Mouse (Mus musculus) heart, embryonic 13.5 days (tissue): ENCODE data around the gene Dnal4. TPM values are rescaled to one million over a fixed set of nuclear protein-coding genes. Genes with fewer than 3 reads are reported as not detected.
A peak's percentile ranks its signal among the peaks of the same experiment; 100 is the strongest.

Experiments
- ATAC-seq: fragments of 200-750 bp; cut with Nextera tagmentation; 2 replicates; pipeline ENCODE4 v1.8.0; 2017; ENCODE audit warnings: moderate TSS enrichment; ENCODE audit not compliant: insufficient number of reproducible peaks, low FRiP score, low TSS enrichment; ENCODE audit errors: extremely low read depth
- H3K27ac ChIP-seq: fragments of 300-500 bp; sonication (generic); replicated peaks from 2 replicates; pipeline ENCODE4 v1.5.1; 2015; ENCODE audit warnings: moderate library complexity, mild to moderate bottlenecking, inconsistent platforms
- H3K27me3 ChIP-seq: fragments of 300-500 bp; sonication (generic); replicated peaks from 2 replicates; pipeline ENCODE4 v1.6.1; 2015; ENCODE audit warnings: mild to moderate bottlenecking, inconsistent platforms
- H3K36me3 ChIP-seq: fragments of 300-500 bp; sonication (generic); 2 replicates; pipeline ENCODE4 v1.6.1; 2015; ENCODE audit warnings: mild to moderate bottlenecking, inconsistent platforms
- H3K4me1 ChIP-seq: fragments of 300-500 bp; sonication (generic); 2 replicates; pipeline ENCODE4 v1.6.1; 2015; ENCODE audit warnings: inconsistent platforms
- H3K4me2 ChIP-seq: fragments of 300-500 bp; sonication (generic); 2 replicates; pipeline ENCODE4 v1.6.1; 2015; ENCODE audit warnings: inconsistent platforms, mild to moderate bottlenecking, moderate library complexity
- H3K4me3 ChIP-seq: fragments of 300-500 bp; sonication (generic); 2 replicates; pipeline ENCODE4 v1.5.1; 2015; ENCODE audit warnings: moderate library complexity, mild to moderate bottlenecking, inconsistent platforms
- H3K9ac ChIP-seq: fragments of 300-500 bp; sonication (generic); 2 replicates; pipeline ENCODE4 v1.6.1; 2015; ENCODE audit warnings: inconsistent platforms, mild to moderate bottlenecking, moderate library complexity
- H3K9me3 ChIP-seq: fragments of 300-500 bp; sonication (generic); 2 replicates; pipeline ENCODE4 v1.6.1; 2016; ENCODE audit warnings: inconsistent platforms
- WGBS: fragments of 180-500 bp; shearing (Covaris S2); methylation state at CpG from one replicate; pipeline ENCODE4 v1.1.7; 2015; ENCODE audit warnings: mixed read lengths; 5-methylcytosine and 5-hydroxymethylcytosine counted together
- polyA plus RNA-seq: library from polyadenylated mRNA; unstranded; fragments of >200 nt; fragmentation: Nextera tagmentation; extraction: Ambion mirVana; gene quantifications from 2 replicates; pipeline ENCODE4 v1.2.1, GENCODE M21; 2015

Dnal4 gene
- polyA plus RNA-seq, 1 experiment from 2014 or later: 35.6 TPM

DNA sequence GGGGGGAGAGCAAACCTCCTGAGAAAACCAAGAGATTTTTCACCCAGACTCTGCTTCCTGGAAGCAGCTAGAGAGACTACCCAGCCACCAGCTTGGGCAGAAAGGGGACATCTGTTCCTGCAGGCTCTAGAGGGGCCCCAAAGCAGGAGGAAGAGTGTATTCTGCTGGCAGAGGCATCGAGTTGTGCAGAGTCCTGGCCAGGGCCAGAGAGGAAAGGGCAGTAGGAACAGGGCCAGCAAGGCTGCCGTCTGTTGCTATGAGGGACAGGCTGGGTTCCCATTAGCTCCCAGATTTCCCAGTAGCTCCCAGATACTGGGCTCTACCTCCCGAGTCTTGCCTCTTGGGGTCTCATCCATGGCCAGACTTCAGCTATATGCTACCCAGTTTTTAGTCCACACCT is 32.4 kb upstream of the Dnal4 start:
- Histone ChIP-seq H3K27ac (no peak overlapping the region), H3K27me3 (peaks cover 70% of the 10 kb centered on the region), H3K4me1 (peaks cover 3% of the 10 kb centered on the region; the same call in 1 of the 2 replicates), H3K9me3 (no peaks in the 10 kb centered on the region), H3K36me3 (no peaks in the 10 kb centered on the region), H3K4me2 (no peak overlapping the region), H3K4me3 (no peak overlapping the region), H3K9ac (no peak overlapping the region)
- 49% methylated on average over 3 of the region's 3 CpGs for WGBS
- no peak for ATAC-seq

DNA sequence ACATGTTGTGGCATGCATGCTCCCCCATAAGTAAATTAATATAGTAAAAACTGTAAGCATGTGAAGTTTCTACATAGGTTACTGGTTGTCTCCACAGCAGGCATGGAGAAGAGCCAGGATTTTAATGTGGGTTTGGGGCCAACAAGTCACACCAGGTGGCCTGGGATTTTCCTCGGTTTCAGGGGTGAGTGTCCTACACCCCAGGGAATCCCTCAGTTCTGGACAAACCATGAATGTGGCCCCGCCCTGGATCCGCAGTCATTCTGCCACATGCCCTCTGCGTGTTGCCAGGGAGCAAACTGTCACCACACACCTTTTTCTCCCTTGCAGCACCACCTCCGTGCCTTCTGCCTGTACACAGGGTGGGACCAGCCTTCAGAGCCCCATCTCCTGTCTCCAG is 31.0 kb upstream of the Dnal4 start:
- peaks cover 13% of the 10 kb centered on the region for H3K4me1 ChIP-seq
- H3K9ac ChIP-seq: no peak overlapping the region
- no peaks in the 10 kb centered on the region for H3K9me3 ChIP-seq
- no peak overlapping the region for H3K27ac ChIP-seq
- H3K4me3 ChIP-seq: no peak overlapping the region
- WGBS: 53% methylated on average over 5 of the region's 5 CpGs
- no peak overlapping the region for H3K4me2 ChIP-seq
- H3K36me3 ChIP-seq: no peaks in the 10 kb centered on the region
- H3K27me3 ChIP-seq: peaks cover 84% of the 10 kb centered on the region
- no peak for ATAC-seq

DNA sequence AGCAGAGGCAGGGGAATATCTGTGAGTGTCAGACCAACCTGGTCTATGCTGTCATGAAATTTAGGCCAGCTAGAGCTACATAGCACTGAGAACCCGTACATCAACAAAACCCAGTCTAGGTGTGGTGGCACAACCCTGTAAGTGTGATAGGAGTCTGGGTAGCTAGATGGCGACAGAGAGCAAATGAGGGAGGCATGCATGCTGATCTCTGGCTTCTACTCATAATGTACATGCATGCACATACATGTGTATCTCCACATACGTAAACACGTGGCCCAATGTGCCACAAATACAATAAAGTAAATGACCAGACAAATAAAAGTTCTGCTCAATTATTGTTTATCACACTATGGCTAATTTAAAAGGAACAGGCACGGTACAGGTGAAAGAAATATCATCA is 30.5 kb upstream of the Dnal4 start:
- H3K36me3 ChIP-seq: no peaks in the 10 kb centered on the region
- ATAC-seq: no peak
- no peak overlapping the region for H3K9ac ChIP-seq
- H3K4me1 ChIP-seq: peaks cover 17% of the 10 kb centered on the region
- H3K4me3 ChIP-seq: no peak overlapping the region
- H3K27me3 ChIP-seq: peaks cover 90% of the 10 kb centered on the region
- no peaks in the 10 kb centered on the region for H3K9me3 ChIP-seq
- H3K4me2 ChIP-seq: no peak overlapping the region
- H3K27ac ChIP-seq: no peak overlapping the region
- WGBS: 29% methylated on average over 5 of the region's 5 CpGs

DNA sequence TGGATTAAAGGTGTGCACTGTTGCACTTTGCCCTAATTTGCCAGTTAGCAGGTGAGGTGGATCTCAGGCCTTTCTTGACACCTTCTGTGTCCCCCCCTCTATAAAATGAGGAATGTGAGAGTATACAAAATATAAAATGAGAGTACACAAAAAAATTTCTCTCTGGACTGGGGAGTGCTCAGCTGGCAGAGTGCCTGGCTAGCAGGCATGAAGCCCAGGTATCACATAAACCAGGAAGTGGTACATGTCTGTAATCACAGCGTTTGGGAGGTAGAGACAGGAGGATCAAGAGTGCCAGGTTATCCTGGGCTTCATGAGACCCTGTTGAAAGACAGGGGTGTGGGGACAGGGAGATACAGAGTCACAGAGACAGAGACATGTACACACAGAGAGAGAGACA is 29.4 kb upstream of the Dnal4 start:
- Histone ChIP-seq H3K27me3 (peaks cover 98% of the 10 kb centered on the region), H3K9ac (no peak overlapping the region), H3K4me2 (no peak overlapping the region), H3K27ac (no peak overlapping the region), H3K36me3 (no peaks in the 10 kb centered on the region), H3K4me3 (no peak overlapping the region), H3K4me1 (peaks cover 17% of the 10 kb centered on the region), H3K9me3 (no peaks in the 10 kb centered on the region)
- WGBS: 46% methylated on average over 1 of the region's 1 CpGs
- no peak for ATAC-seq

DNA sequence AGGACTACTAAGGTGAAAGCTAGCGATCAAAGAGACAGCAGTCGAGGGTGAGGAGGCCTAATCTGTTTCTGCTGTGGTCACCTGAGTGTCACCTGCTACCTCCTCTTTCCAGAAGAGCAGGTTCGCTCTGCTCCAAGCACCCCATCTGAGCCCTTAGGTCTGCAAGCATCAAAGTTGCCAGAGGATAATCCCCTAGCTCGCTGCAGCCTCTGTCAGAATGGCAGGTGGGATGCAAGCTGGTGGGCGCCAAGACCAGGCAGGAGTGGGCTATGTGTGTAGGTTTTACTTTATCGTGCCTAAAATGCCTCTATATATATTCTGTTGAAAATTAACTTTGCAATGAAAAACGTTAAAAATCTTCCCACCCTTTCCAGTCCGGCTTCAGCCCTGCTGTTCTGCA is 27.6 kb upstream of the Dnal4 start:
- Histone ChIP-seq H3K9me3 (no peaks in the 10 kb centered on the region), H3K4me1 (peaks cover 15% of the 10 kb centered on the region), H3K36me3 (no peaks in the 10 kb centered on the region), H3K4me3 (peak overlapping the region; percentile 69; the same call in 1 of the 2 replicates), H3K4me2 (peak overlapping the region; percentile 90), H3K9ac (no peak overlapping the region), H3K27me3 (peaks cover 100% of the 10 kb centered on the region), H3K27ac (no peak overlapping the region)
- WGBS: 20% methylated on average over 8 of the region's 8 CpGs
- no peak for ATAC-seq

DNA sequence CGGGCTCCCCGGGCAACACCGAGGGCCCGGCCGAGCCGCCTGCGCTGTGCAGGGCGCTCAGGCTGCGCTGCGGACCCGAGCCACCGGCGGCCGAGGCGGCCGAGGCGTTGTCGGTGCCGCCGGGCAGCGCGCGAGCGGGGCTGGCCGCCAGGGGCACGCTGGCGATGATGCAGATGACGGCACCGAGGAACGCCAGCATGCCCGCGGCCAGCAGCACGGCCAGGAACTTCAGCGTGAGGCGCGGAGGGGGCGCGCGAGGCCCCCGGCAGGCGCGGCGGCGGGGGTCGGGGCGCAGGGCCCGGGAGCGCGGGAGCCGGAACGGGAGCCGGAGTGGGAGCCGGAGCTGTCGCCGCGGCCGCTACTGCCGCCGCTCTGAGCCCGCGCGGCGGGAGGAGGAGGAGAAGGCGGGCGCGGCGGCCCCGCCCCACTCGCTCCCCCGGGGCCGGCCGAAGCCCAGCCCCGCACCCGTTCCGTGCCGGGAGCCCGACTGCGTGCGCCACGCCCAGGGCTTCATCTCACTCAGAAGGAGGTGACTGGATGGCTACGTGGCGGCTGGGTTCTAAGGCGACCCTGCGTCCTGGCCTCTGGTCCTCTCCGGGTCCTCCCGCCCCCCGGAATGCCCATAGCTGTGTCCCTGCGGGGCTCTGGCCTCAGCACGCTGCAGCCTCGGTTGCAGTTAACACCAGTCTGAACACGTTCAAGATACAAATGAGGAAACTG is 26.9 kb upstream of the Dnal4 start, which contains the start of gene Nptxr:
TSS of gene Nptxr (minus strand) at position 415 of the 720 bp plus-strand sequence.
- Histone ChIP-seq H3K4me1 (peaks cover 15% of the 10 kb centered on the region), H3K4me3 (peak within 1 kb of the TSS; percentile 69), H3K27me3 (peaks cover 99% of the 10 kb centered on the region), H3K36me3 (no peaks in the 10 kb centered on the region), H3K9me3 (no peaks in the 10 kb centered on the region), H3K9ac (peak within 1 kb of the TSS; percentile 81), H3K4me2 (peak within 1 kb of the TSS; percentile 90), H3K27ac (no peak within 1 kb of the TSS)
- under 1% methylated on average over 64 of the region's 91 CpGs for WGBS
- peak; percentile 40; the same call in 1 of the 2 replicates for ATAC-seq

DNA sequence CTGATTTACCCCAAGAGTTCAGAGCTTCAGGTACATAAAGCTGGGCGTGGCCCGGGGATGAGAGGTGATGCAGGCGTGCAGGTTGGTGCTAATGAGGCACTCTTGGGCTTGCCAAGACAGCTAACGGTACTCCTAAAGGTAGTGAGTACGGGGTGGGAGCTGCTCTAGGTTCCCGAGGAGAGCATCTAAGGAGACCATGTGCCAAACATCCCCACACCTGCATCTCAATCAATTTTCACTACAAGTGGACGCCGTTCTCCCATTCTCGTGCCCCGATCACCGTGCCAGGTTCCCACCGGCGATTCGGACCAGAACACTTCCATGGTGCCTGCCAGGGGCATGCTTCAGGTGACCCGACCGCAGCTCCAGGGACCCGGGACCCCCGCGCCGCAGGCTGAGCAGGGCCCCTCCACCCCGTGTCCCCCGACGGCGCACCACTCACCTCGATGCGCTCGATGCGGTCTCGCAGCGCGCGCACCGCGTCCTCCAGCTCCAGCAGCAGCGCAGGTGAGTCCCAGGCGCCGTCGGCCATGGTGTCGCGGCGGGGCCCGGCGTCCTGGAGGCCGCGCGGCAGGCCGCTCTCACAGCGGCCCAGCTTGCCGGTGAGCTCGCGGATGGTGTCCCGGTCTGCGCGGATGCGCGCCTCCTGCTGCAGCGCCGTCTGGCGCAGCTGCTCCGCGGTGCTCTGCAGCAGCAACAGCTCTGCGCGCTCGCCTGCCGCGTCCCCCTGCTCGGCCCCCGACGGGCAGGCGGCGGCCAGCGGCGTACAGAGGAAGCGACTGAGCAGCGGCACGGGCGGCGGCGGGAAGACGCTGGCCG is 26.1 kb upstream of the Dnal4 start:
- H3K27me3 ChIP-seq: peaks cover 97% of the 10 kb centered on the region
- 5% methylated on average over 79 of the region's 81 CpGs for WGBS
- H3K4me3 ChIP-seq: peak overlapping the region; percentile 69
- H3K9ac ChIP-seq: peak overlapping the region; percentile 81
- H3K9me3 ChIP-seq: no peaks in the 10 kb centered on the region
- H3K4me1 ChIP-seq: peaks cover 15% of the 10 kb centered on the region
- ATAC-seq: no peak
- no peaks in the 10 kb centered on the region for H3K36me3 ChIP-seq
- H3K27ac ChIP-seq: no peak overlapping the region
- peak overlapping the region; percentile 90 for H3K4me2 ChIP-seq

DNA sequence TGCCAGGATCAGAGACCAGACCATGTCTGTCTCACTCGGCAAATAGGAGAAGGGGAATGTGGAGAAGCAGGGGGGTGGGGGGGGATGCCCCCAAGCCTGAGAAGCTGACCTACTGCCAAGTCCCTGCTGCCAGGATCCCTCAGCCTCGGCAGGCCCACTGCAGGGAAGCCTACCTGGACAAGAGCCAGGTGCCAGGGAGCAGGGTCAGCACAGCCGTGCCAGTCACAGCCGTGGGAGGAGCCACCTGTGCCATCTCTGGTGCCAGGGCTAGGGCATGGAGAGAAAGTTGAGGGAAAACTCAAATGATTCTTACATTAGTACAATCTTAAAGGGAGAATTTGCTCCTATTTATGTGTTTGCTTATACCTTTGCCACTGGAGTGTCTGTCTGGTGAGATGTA is 24.7 kb upstream of the Dnal4 start:
- Histone ChIP-seq H3K9ac (no peak overlapping the region), H3K4me3 (no peak overlapping the region), H3K27me3 (peaks cover 86% of the 10 kb centered on the region), H3K4me2 (no peak overlapping the region), H3K9me3 (no peaks in the 10 kb centered on the region), H3K4me1 (peaks cover 15% of the 10 kb centered on the region), H3K36me3 (no peaks in the 10 kb centered on the region), H3K27ac (no peak overlapping the region)
- 55% methylated on average over 4 of the region's 4 CpGs for WGBS
- ATAC-seq: no peak

DNA sequence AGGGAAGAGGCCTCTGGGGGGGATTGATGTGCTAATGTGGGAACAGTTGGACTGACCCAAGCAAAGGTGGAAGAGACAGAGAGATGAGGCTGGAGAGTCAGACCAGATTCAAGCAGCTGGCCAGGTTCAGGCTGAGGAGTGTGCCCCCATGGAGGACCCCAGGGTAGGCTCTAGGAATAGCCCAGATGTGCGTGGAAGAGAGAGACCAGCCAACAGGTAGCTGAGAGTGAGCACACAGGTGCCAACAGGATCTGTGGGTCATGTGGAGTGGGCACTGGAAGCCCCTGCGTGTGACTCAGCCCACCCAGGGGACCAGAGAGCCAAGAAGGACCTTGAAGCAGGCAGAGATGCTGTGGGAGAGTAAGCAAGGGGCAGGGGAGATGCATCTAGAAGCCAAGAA is 24.0 kb upstream of the Dnal4 start:
- no peak overlapping the region for H3K9ac ChIP-seq
- H3K27ac ChIP-seq: no peak overlapping the region
- peaks cover 15% of the 10 kb centered on the region for H3K4me1 ChIP-seq
- peaks cover 85% of the 10 kb centered on the region for H3K27me3 ChIP-seq
- no peak overlapping the region for H3K4me2 ChIP-seq
- ATAC-seq: no peak
- 62% methylated on average over 2 of the region's 2 CpGs for WGBS
- no peaks in the 10 kb centered on the region for H3K36me3 ChIP-seq
- H3K9me3 ChIP-seq: no peaks in the 10 kb centered on the region
- no peak overlapping the region for H3K4me3 ChIP-seq

DNA sequence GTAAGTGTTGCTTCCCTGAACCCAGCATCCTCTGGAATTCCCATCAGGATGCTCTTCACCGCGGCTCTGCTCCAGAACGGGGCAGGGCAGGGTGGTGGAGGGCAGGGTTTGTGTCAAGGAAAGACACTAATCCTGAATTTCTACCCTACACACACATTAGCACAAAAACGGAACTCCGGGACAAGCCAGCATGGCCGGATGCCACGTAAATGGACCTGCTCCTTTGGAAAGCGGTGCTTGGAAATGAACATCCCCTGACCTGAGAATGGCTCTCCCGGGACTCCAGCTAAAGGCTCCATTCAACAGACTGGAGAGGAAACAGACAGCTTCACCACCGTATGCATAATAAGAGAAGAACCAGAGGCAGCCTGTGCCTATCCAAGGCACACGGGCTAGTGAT is 23.1 kb upstream of the Dnal4 start:
- H3K27me3 ChIP-seq: peaks cover 76% of the 10 kb centered on the region
- WGBS: 56% methylated on average over 11 of the region's 11 CpGs
- no peak overlapping the region for H3K4me3 ChIP-seq
- H3K36me3 ChIP-seq: no peaks in the 10 kb centered on the region
- no peak overlapping the region for H3K4me2 ChIP-seq
- no peak overlapping the region for H3K9ac ChIP-seq
- peaks cover 15% of the 10 kb centered on the region for H3K4me1 ChIP-seq
- no peaks in the 10 kb centered on the region for H3K9me3 ChIP-seq
- no peak for ATAC-seq
- H3K27ac ChIP-seq: no peak overlapping the region

DNA sequence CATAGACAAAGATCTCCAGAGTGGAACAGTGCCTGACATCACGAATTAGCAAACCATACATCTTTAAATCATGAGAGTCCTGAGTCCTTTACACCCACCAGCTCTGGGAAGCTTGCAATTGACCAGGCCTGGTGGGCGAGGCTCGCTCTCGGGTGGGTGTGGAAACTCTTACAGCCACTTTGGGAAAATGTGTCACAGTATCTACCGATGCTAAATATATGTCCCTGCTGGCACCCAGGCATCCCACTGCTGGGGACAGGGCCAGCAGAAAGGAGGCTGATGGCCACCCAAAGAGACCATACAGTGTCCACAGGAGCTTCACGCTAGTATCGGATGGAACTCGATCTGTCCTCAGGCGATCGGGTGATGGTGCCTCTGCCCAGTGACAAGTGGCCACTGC is 20.9 kb upstream of the Dnal4 start:
- 76% methylated on average over 10 of the region's 10 CpGs for WGBS
- ATAC-seq: no peak
- Histone ChIP-seq H3K4me1 (peaks cover 4% of the 10 kb centered on the region), H3K36me3 (no peaks in the 10 kb centered on the region), H3K9me3 (no peaks in the 10 kb centered on the region), H3K27ac (no peak overlapping the region), H3K27me3 (peaks cover 66% of the 10 kb centered on the region), H3K9ac (no peak overlapping the region), H3K4me2 (no peak overlapping the region), H3K4me3 (no peak overlapping the region)
